Mouse (Mus musculus) G1E (cell line): ENCODE measurements around the gene Slc6a4.

Source experiments
- CTCF ChIP-seq: IDR thresholded peaks from 2 replicates; pipeline ENCODE4 v1.5.1; 2012; ENCODE audit warnings: low read depth, low read length, inconsistent platforms, mixed read lengths
- GATA1 ChIP-seq: IDR thresholded peaks from 2 replicates; pipeline ENCODE4 v1.6.1; 2012; ENCODE audit warnings: borderline replicate concordance, low read length, inconsistent platforms, mixed read lengths
- GATA2 ChIP-seq: IDR thresholded peaks from 2 replicates; pipeline ENCODE4 v1.6.1; 2012; ENCODE audit warnings: low read depth, low read length, inconsistent platforms, borderline replicate concordance
- POLR2AphosphoS5 ChIP-seq: IDR thresholded peaks from 2 replicates; pipeline ENCODE4 v1.6.1; 2012; ENCODE audit warnings: low read depth, low read length, inconsistent platforms; ENCODE audit not compliant: insufficient replicate concordance
- TAL1 ChIP-seq: conservative IDR thresholded peaks from 2 replicates; pipeline ENCODE4 v1.6.1; 2012; ENCODE audit warnings: low read depth, low read length, inconsistent platforms, mixed read lengths

- TF ChIP-seq CTCF (no peak), TAL1 (no peak), GATA1 (no peak), POLR2AphosphoS5 (no peak), GATA2 (no peak)
Observed at GRCm38 (mm10) chr11:77041891-77042290, 43.5 kb downstream of the Slc6a4 start.
